Mouse (Mus musculus): ENCODE data around the gene Pkp3. TPM values are rescaled to one million over a fixed set of nuclear protein-coding genes. Genes with fewer than 3 reads are reported as not detected.

The Pkp3 gene
- polyA plus RNA-seq, 1 experiment from 2014 or later: 0.84 TPM

DNA sequence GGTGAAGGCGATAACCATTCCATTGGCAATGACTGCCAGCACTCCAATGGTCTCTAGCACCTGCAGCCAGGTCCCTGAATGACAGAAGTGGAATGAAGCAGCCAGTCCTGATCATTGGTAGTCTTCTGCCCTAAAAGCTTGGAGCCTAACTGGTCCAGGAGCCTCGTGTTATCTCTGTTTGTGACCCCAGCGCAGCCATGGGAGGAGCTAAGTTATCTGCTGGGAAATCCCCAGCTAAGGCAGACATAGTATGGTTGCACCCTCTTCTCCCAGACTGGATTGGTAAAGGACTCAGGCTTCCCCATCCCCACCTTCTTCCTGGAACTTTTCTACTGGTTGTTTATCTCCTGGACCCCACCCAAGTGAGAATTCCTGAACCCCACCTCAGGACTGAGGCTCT, 25.1 kb downstream of the Pkp3 start:
- ATAC-seq (replicated peaks): no peak
- H3K9ac ChIP-seq: no peak overlapping the region
- no peak overlapping the region for H3K4me3 ChIP-seq
- peaks cover 13% of the 10 kb centered on the region for H3K4me1 ChIP-seq
- H3K27me3 ChIP-seq (replicated peaks): peaks cover 37% of the 10 kb centered on the region
- H3K27ac ChIP-seq: no peak overlapping the region
- no peaks in the 10 kb centered on the region for H3K36me3 ChIP-seq (replicated peaks)
- no peaks in the 10 kb centered on the region for H3K9me3 ChIP-seq
- no peak overlapping the region for H3K4me2 ChIP-seq
- WGBS: 72% methylated on average over 3 of the region's 3 CpGs

DNA sequence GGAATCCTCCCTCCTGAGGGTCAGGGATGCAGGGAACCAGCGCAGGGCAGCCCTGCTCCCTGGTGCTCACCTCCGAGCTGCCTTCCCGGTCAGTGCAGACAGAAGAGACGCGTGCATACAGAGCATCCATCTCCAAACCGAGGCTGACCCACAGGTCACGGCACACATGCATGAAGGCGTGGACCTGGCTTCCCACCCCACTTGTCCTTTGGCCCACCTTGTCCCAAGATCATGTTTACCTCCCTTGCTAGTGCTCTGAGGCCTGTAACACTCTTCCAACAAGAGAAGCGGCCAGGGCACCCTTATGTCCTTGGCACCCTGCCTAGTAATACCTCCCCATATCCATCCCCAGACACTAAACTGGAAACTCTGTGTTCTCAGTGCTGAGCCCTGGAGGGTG, 37.9 kb downstream of the Pkp3 start:
- H3K9ac ChIP-seq: no peak overlapping the region
- H3K27me3 ChIP-seq (replicated peaks): peaks cover 3% of the 10 kb centered on the region; the same call in 1 of the 2 replicates
- H3K4me3 ChIP-seq: no peak overlapping the region
- H3K27ac ChIP-seq: no peak overlapping the region
- no peaks in the 10 kb centered on the region for H3K36me3 ChIP-seq (replicated peaks)
- no peak for ATAC-seq (replicated peaks)
- no peak overlapping the region for H3K4me2 ChIP-seq
- WGBS: 87% methylated on average over 9 of the region's 9 CpGs
- no peaks in the 10 kb centered on the region for H3K4me1 ChIP-seq
- no peaks in the 10 kb centered on the region for H3K9me3 ChIP-seq

DNA sequence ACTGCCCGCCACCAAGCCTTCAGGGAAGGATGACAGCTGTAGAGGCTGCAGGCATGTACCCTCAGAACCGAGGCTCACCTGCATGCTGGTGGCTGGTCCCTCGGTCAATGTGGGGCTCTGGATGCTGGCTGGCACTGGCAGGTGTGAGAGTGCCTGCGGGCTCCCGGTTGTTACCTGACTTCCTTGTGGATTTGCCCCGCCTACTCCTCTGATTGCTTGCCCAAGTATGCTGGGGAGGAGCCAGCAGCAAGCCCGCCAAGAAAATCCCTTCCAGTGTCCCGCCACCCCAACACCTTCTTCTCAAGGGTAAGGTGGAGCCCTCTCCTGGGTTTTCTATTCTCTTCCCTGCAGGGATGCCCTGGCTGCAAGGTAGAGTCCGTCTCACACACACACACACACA, 39.6 kb downstream of the Pkp3 start, which contains the start of gene Ano9:
TSS of gene Ano9 (minus strand) at position 171 of the 400 bp plus-strand sequence.
- Histone ChIP-seq H3K4me3 (no peak within 1 kb of the TSS), H3K27ac (no peak within 1 kb of the TSS), H3K4me1 (no peaks in the 10 kb centered on the region), H3K9ac (no peak within 1 kb of the TSS), H3K36me3 (replicated peaks) (no peaks in the 10 kb centered on the region), H3K4me2 (no peak within 1 kb of the TSS), H3K9me3 (no peaks in the 10 kb centered on the region), H3K27me3 (replicated peaks) (peaks cover 3% of the 10 kb centered on the region; the same call in 1 of the 2 replicates)
- 20% methylated on average over 9 of the region's 9 CpGs for WGBS
- ATAC-seq (replicated peaks): no peak

DNA sequence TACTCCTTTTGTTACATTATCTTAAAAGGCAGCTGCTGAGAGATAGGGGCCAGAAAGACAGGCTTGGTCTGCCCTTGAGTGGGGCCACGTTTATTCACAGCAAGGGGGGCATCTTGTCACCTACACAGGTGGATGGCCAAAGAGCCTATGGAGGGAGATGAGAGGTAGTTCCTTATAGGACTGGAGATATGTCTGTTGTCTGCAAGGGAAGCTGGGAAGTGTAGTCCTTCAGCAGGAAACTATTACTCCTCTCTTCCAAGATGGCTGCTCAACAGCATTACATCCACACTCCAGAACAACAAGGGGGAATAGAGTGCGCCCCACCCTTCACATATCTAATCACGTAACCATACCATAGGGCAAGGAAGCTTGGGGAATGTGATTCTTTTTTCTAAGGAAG, 41.5 kb downstream of the Pkp3 start:
- H3K27me3 ChIP-seq (replicated peaks): peaks cover 3% of the 10 kb centered on the region; the same call in 1 of the 2 replicates
- ATAC-seq (replicated peaks): no peak
- 77% methylated on average over 3 of the region's 3 CpGs for WGBS

DNA sequence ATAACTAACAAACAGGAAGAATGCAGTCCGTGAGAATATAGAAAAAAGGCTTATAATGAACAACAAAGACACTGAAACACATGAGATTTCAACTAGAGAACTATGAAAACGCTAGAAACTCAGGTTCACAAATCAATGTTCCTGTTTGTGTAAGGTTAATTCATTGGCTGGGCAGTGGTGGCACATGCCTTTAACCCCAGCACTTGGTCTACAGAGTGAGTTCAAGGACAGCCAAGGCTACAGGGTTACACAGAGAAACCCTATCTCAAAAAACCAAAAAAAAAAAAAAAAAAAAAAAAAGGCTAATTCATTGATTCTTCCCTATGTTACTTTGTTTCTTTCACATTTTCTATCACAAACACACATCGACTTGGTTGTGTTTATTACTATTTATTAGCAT, 42.6 kb downstream of the Pkp3 start:
- 91% methylated on average over 3 of the region's 3 CpGs for WGBS
- ATAC-seq (replicated peaks): no peak
- Histone ChIP-seq H3K9ac (no peak overlapping the region), H3K27ac (no peak overlapping the region), H3K9me3 (no peaks in the 10 kb centered on the region), H3K4me1 (peaks cover 6% of the 10 kb centered on the region; the same call in 1 of the 2 replicates), H3K36me3 (replicated peaks) (no peaks in the 10 kb centered on the region), H3K4me2 (no peak overlapping the region), H3K27me3 (replicated peaks) (peaks cover 3% of the 10 kb centered on the region; the same call in 1 of the 2 replicates), H3K4me3 (no peak overlapping the region)

More for the DNA sequence above, 41.5 kb downstream of the Pkp3 start:
- Histone ChIP-seq H3K4me1 (peaks cover 6% of the 10 kb centered on the region; the same call in 1 of the 2 replicates), H3K27ac (no peak overlapping the region), H3K4me3 (no peak overlapping the region), H3K36me3 (replicated peaks) (no peaks in the 10 kb centered on the region), H3K9ac (no peak overlapping the region), H3K4me2 (no peak overlapping the region), H3K9me3 (no peaks in the 10 kb centered on the region)

DNA sequence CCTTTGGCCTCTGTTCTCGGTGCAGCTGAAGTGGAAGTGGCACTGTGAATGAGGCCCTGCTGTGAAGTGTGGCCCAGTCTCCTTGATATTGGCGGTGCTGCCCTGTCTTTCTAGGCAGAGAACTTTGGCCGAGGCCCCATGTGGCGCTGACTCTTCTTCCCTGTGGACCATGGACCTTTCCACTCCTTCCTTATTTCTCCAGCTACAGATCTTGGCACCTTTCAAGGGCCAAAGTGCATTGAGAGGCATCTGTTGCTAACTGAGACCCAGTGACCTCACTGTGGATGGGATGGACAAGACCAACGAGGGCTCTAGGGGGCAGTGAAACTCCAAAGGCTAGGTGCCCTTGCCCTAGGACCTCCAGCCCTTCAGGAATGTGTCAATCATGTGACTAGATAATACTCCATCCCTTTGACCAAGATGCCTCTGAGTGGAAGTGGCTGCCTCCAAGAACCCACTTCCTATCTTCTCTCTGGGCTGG, 43.1 kb downstream of the Pkp3 start:
- WGBS: 84% methylated on average over 5 of the region's 5 CpGs
- H3K27me3 ChIP-seq (replicated peaks): peaks cover 3% of the 10 kb centered on the region; the same call in 1 of the 2 replicates
- no peak overlapping the region for H3K27ac ChIP-seq
- no peak for ATAC-seq (replicated peaks)
- H3K36me3 ChIP-seq (replicated peaks): no peaks in the 10 kb centered on the region
- H3K4me3 ChIP-seq: no peak overlapping the region
- H3K4me1 ChIP-seq: peaks cover 6% of the 10 kb centered on the region; the same call in 1 of the 2 replicates
- no peaks in the 10 kb centered on the region for H3K9me3 ChIP-seq
- no peak overlapping the region for H3K4me2 ChIP-seq
- no peak overlapping the region for H3K9ac ChIP-seq

DNA sequence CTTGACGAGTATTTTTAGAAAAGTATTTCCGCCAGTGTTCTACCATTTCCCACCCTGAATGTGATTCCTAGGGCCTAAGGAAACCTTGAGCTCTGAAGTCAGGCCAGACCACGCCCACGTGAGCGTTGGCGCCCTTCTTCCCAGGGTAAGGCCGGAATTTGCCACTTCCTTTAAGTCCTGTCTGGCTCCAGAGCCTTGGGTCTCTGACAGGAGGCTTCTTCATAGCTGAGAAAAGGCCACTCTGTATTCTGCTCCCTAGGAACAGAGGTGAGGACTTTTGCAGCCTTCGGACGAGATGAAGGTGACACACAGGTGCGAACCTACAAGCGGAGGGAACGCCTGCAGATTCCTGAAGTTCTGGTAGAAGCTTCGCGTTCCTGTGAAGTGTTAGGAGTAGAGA, 44.2 kb downstream of the Pkp3 start, which contains the start of gene Ptdss2:
TSS of gene Ptdss2 (plus strand) at position 138 of the 400 bp plus-strand sequence.
- peak within 1 kb of the TSS; percentile 68 for H3K4me2 ChIP-seq
- no peaks in the 10 kb centered on the region for H3K9me3 ChIP-seq
- ATAC-seq (replicated peaks): no peak
- peak within 1 kb of the TSS; percentile 85 for H3K27ac ChIP-seq
- peaks cover 3% of the 10 kb centered on the region; the same call in 1 of the 2 replicates for H3K27me3 ChIP-seq (replicated peaks)
- WGBS: 54% methylated on average over 14 of the region's 14 CpGs
- peak within 1 kb of the TSS; percentile 58 for H3K4me3 ChIP-seq
- no peaks in the 10 kb centered on the region for H3K36me3 ChIP-seq (replicated peaks)
- peaks cover 6% of the 10 kb centered on the region; the same call in 1 of the 2 replicates for H3K4me1 ChIP-seq
- H3K9ac ChIP-seq: peak within 1 kb of the TSS; percentile 60

DNA sequence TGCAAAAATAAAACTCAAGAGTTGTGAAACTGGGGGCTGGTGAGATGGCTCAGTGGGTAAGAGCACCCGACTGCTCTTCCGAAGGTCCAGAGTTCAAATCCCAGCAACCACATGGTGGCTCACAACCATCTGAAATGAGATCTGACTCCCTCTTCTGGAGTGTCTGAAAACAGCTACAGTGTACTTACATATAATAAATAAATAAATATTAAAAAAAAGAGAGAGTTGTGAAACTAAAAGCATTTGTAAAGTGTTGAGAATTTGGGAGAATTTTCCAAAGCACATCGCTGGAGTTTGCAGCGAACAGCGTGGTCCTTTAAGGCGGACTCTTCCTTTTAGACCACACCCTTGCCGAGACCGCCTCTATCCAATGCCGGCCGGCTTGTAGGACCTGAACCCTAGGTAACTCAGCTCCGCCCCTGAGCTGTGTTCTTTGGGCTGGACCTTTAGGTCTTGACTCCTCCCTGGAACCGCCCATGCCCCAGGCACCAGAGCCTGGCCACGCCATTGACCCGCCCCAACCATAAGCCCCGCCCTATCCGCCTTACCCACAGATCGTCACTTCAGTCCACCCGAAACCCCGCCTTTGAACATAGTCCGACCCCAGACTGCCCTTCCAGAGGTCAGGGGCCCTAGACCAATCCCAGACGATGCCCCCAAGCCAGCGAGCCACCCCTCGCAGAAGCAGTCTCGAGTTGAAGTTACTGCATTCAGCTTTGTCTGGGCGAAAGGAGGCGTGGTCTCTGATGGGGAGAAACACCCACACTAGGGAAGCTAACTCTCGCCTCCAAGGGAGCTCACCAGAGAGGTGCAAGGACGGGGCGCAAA, 44.9 kb downstream of the Pkp3 start:
- peak overlapping the region; percentile 68 for H3K4me2 ChIP-seq
- H3K9ac ChIP-seq: peak overlapping the region; percentile 60
- H3K27me3 ChIP-seq (replicated peaks): peaks cover 3% of the 10 kb centered on the region; the same call in 1 of the 2 replicates
- H3K9me3 ChIP-seq: no peaks in the 10 kb centered on the region
- H3K27ac ChIP-seq: peak overlapping the region; percentile 85
- peak; percentile 97 for ATAC-seq (replicated peaks)
- H3K4me3 ChIP-seq: peak overlapping the region; percentile 58
- H3K36me3 ChIP-seq (replicated peaks): no peaks in the 10 kb centered on the region
- 2% methylated on average over 29 of the region's 29 CpGs for WGBS
- peaks cover 6% of the 10 kb centered on the region; the same call in 1 of the 2 replicates for H3K4me1 ChIP-seq

DNA sequence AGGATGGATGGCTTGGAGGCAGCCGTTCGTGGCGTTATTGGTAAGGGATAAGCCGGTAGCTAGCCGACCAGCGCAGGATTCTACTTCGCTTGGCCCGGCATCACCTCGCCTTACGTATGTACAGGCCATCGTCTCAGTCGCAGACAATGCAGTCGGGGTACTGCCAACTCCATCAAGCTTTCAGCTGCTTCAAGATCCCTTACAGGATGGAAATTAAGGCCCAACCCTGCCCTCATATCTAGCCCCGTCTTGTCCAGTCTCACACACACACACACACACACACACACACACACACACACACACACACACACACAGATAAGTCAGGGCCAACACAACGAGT, 45.5 kb downstream of the Pkp3 start:
- Histone ChIP-seq H3K4me3 (peak overlapping the region; percentile 58), H3K9ac (peak overlapping the region; percentile 60), H3K36me3 (replicated peaks) (no peaks in the 10 kb centered on the region), H3K27ac (peak overlapping the region; percentile 85), H3K9me3 (no peaks in the 10 kb centered on the region), H3K27me3 (replicated peaks) (no peaks in the 10 kb centered on the region), H3K4me2 (peak overlapping the region; percentile 68), H3K4me1 (peaks cover 6% of the 10 kb centered on the region; the same call in 1 of the 2 replicates)
- 2% methylated on average over 15 of the region's 15 CpGs for WGBS
- peak; percentile 82 for ATAC-seq (replicated peaks)

DNA sequence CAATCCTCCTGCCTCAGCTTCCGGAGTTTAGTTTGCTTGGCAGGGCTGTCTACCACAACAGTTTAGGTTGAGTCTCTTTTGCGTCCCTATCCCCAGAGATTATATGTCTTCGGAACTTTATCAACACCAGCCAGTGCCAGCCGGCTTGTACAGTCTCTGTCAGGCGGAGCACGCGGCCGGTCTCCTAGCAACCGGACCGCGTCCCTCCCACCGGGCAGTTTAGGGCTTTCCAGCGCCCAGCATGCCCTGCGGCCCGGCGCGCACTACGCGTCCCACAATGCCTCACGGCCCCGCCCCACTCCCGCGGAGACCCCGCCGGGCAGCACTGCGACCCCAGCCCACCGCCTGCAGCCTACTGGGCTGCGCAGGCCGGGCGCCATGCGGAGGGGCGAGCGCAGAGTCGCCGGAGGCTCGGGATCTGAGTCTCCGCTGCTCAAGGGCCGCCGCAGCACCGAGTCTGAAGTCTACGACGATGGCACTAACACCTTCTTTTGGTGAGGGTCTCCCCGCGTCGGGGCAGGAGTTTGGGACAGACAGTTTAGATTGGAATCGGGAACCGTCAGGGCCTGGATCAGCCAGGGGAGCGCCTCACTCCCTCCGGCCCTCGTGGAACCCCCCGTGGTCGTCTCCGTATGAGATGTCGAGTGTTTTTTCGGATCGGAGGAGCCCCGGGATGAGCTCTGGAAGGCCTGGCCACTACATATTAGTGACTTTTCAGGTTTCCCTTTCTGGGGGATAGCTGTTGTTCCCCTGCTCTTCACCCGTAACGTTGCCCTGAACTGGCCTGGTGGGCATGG, 53.2 kb downstream of the Pkp3 start:
- Histone ChIP-seq H3K4me1 (peaks cover 21% of the 10 kb centered on the region), H3K9me3 (no peaks in the 10 kb centered on the region), H3K4me3 (peak overlapping the region; percentile 68), H3K36me3 (replicated peaks) (0 out of 2 replicates have a peak, but pooled peaks cover under 1% of the 10 kb centered on the region), H3K9ac (peak overlapping the region; percentile 74), H3K27me3 (replicated peaks) (no peaks in the 10 kb centered on the region), H3K4me2 (peak overlapping the region; percentile 77), H3K27ac (peak overlapping the region; percentile 69)
- under 1% methylated on average over 59 of the region's 59 CpGs for WGBS
- ATAC-seq (replicated peaks): peak; percentile 99

DNA sequence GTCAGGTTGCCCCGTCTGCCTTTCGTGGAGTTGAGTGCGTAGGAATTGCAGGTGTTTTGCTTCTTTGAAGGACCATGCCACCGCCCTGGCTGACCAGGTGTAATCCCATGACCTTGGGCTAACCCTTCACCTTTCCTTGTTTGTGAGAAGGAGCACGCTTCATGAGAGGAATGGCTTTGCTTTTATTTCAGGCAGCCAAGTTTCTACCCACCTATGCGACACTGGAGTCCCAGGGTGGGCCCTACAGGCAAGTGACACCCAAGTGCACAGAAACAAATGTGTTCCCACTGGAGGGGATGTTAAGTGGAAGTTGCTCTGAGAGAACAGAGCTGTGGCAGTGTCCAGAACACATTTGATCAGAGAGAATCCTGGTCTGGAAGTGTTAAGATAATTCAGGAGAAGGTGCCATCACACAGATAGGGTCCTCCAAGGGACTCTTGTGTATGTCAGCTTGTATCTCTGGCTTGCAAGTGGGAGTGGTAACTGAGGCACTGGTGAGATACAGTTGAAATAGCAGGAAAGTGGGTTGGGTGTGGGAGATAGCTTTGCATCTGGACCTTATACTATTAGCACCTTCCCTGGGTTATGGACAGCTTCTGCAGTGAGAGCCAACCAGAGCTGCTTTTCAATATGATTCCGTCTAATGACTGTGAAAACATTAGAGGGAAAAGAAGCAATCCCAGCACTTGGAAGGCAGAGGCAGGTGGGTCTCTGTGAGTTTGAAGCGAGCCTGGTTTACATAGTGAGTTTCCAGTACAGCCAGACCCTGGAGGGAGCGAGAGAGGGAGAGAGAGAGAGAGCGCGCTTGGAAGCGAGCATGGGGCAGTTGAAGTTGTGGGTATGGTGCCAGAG, 54.1 kb downstream of the Pkp3 start:
- no peak overlapping the region for H3K27ac ChIP-seq
- H3K4me3 ChIP-seq: peak overlapping the region; percentile 68
- WGBS: 62% methylated on average over 12 of the region's 12 CpGs
- no peak for ATAC-seq (replicated peaks)
- no peaks in the 10 kb centered on the region for H3K27me3 ChIP-seq (replicated peaks)
- peaks cover 8% of the 10 kb centered on the region; the same call in 1 of the 2 replicates for H3K36me3 ChIP-seq (replicated peaks)
- peak overlapping the region; percentile 77 for H3K4me2 ChIP-seq
- peak overlapping the region; percentile 74 for H3K9ac ChIP-seq
- H3K4me1 ChIP-seq: peaks cover 21% of the 10 kb centered on the region
- H3K9me3 ChIP-seq: no peaks in the 10 kb centered on the region

Measured in midbrain, embryonic 15.5 days (tissue).